Mouse (Mus musculus): Measurements from ENCODE around the gene Fv1. TPM values are rescaled to one million over a fixed set of nuclear protein-coding genes. Genes with fewer than 3 reads are reported as not detected.
"Not testable (repeated sequence)": the region's sequence is repeated elsewhere in the genome, so short reads cannot be mapped to it uniquely, and the experiment has no call there.

Gene Fv1
- polyA plus RNA-seq, 1 experiment from 2014 or later = 3.8 TPM

- DNase-seq (ENCODE audit: low spot score) = peak; percentile 97
- Histone ChIP-seq H3K9me3 (replicated peaks; ENCODE audit: low read length) (0 out of 2 replicates have a peak, but pooled peaks cover 3% of the 10 kb centered on the region), H3K36me3 (ENCODE audit: insufficient read depth, low read length) (no peaks in the 10 kb centered on the region), H3K4me1 (replicated peaks; ENCODE audit: insufficient read depth, low read length) (0 out of 2 replicates have a peak, but pooled peaks cover 4% of the 10 kb centered on the region), H3K9ac (ENCODE audit: low read depth, low read length) (peak within 1 kb of the TSS; percentile 65), H3K4me3 (replicated peaks; ENCODE audit: low read depth, low read length) (peak within 1 kb of the TSS; percentile 66), H3K27ac (peak within 1 kb of the TSS; percentile 38; the same call in 1 of the 2 replicates), H3K27me3 (ENCODE audit: insufficient read depth, low read length) (no peaks in the 10 kb centered on the region), H3K4me2 (ENCODE audit: low read length) (peak within 1 kb of the TSS; percentile 73)
- WGBS = 4% methylated on average over 23 of the region's 23 CpGs
- no peak for TF ChIP-seq CTCF (IDR thresholded peaks at IDR 0.05; ENCODE audit: low read depth)
- peak; percentile 93 for ATAC-seq (replicated peaks; ENCODE audit: low FRiP score, low read depth)
Measured at GRCm38 (mm10) chr4:147847614-147848583, 20.9 kb upstream of the Fv1 start, which contains the start of gene Zfp933. Gene Zfp933 (minus strand): TSS chr4:147848366.

- Histone ChIP-seq H3K27me3 (ENCODE audit: insufficient read depth, low read length) (no peaks in the 10 kb centered on the region), H3K36me3 (ENCODE audit: insufficient read depth, low read length) (no peaks in the 10 kb centered on the region), H3K9me3 (replicated peaks; ENCODE audit: low read length) (no peaks in the 10 kb centered on the region), H3K27ac (peak overlapping the region; percentile 38; the same call in 1 of the 2 replicates), H3K4me1 (replicated peaks; ENCODE audit: insufficient read depth, low read length) (0 out of 2 replicates have a peak, but pooled peaks cover 4% of the 10 kb centered on the region), H3K9ac (ENCODE audit: low read depth, low read length) (peak overlapping the region; percentile 65), H3K4me3 (replicated peaks; ENCODE audit: low read depth, low read length) (peak overlapping the region; percentile 66), H3K4me2 (ENCODE audit: low read length) (peak overlapping the region; percentile 73)
- DNase-seq (ENCODE audit: low spot score) = no peak
- WGBS = 2% methylated on average over 4 of the region's 4 CpGs
- no peak for TF ChIP-seq CTCF (IDR thresholded peaks at IDR 0.05; ENCODE audit: low read depth)
- ATAC-seq (replicated peaks; ENCODE audit: low FRiP score, low read depth) = peak; percentile 76
Measured at GRCm38 (mm10) chr4:147848584-147848991, 20.2 kb upstream of the Fv1 start.

GRCm38 (mm10) chr4:147850776-147851175 is 18.0 kb upstream of the Fv1 start:
- no peaks in the 10 kb centered on the region for H3K9me3 ChIP-seq (replicated peaks; ENCODE audit: low read length)
- H3K36me3 ChIP-seq (ENCODE audit: insufficient read depth, low read length) = no peaks in the 10 kb centered on the region
- H3K27ac ChIP-seq = no peak overlapping the region
- no peak overlapping the region for H3K4me3 ChIP-seq (replicated peaks; ENCODE audit: low read depth, low read length)
- ATAC-seq (replicated peaks; ENCODE audit: low FRiP score, low read depth) = no peak
- H3K9ac ChIP-seq (ENCODE audit: low read depth, low read length) = no peak overlapping the region
- 82% methylated on average over 2 of the region's 2 CpGs for WGBS
- 0 out of 2 replicates have a peak, but pooled peaks cover 4% of the 10 kb centered on the region for H3K4me1 ChIP-seq (replicated peaks; ENCODE audit: insufficient read depth, low read length)
- no peak for DNase-seq (ENCODE audit: low spot score)
- no peak for TF ChIP-seq CTCF (IDR thresholded peaks at IDR 0.05; ENCODE audit: low read depth)
- H3K27me3 ChIP-seq (ENCODE audit: insufficient read depth, low read length) = no peaks in the 10 kb centered on the region
- no peak overlapping the region for H3K4me2 ChIP-seq (ENCODE audit: low read length)

- H3K4me3 ChIP-seq (replicated peaks; ENCODE audit: low read depth, low read length) = no peak overlapping the region
- no peak overlapping the region for H3K27ac ChIP-seq
- H3K36me3 ChIP-seq (ENCODE audit: insufficient read depth, low read length) = peaks cover 43% of the 10 kb centered on the region
- TF ChIP-seq CTCF (IDR thresholded peaks at IDR 0.05; ENCODE audit: low read depth) = no peak
- no peak overlapping the region for H3K4me2 ChIP-seq (ENCODE audit: low read length)
- no peaks in the 10 kb centered on the region for H3K27me3 ChIP-seq (ENCODE audit: insufficient read depth, low read length)
- no peaks in the 10 kb centered on the region for H3K4me1 ChIP-seq (replicated peaks; ENCODE audit: insufficient read depth, low read length)
- DNase-seq (ENCODE audit: low spot score) = no peak
- ATAC-seq (replicated peaks; ENCODE audit: low FRiP score, low read depth) = no peak
- no peaks in the 10 kb centered on the region for H3K9me3 ChIP-seq (replicated peaks; ENCODE audit: low read length)
- no peak overlapping the region for H3K9ac ChIP-seq (ENCODE audit: low read depth, low read length)
- 90% methylated on average over 3 of the region's 3 CpGs for WGBS
Measured at GRCm38 (mm10) chr4:147862051-147862450, 6.7 kb upstream of the Fv1 start.

GRCm38 (mm10) chr4:147865651-147866050 is 3.1 kb upstream of the Fv1 start:
- Histone ChIP-seq H3K4me3 (replicated peaks; ENCODE audit: low read depth, low read length) (no peak overlapping the region), H3K36me3 (ENCODE audit: insufficient read depth, low read length) (peaks cover 42% of the 10 kb centered on the region), H3K27me3 (ENCODE audit: insufficient read depth, low read length) (no peaks in the 10 kb centered on the region), H3K9me3 (replicated peaks; ENCODE audit: low read length) (no peaks in the 10 kb centered on the region), H3K27ac (no peak overlapping the region), H3K9ac (ENCODE audit: low read depth, low read length) (no peak overlapping the region), H3K4me1 (replicated peaks; ENCODE audit: insufficient read depth, low read length) (peaks cover 19% of the 10 kb centered on the region), H3K4me2 (ENCODE audit: low read length) (no peak overlapping the region)
- no peak for TF ChIP-seq CTCF (IDR thresholded peaks at IDR 0.05; ENCODE audit: low read depth)
- WGBS = 90% methylated on average over 6 of the region's 6 CpGs
- DNase-seq (ENCODE audit: low spot score) (no peak), ATAC-seq (replicated peaks; ENCODE audit: low FRiP score, low read depth) (no peak)

- TF ChIP-seq CTCF (IDR thresholded peaks at IDR 0.05; ENCODE audit: low read depth) = no peak
- peaks cover 38% of the 10 kb centered on the region for H3K36me3 ChIP-seq (ENCODE audit: insufficient read depth, low read length)
- H3K9me3 ChIP-seq (replicated peaks; ENCODE audit: low read length) = no peaks in the 10 kb centered on the region
- no peak overlapping the region for H3K9ac ChIP-seq (ENCODE audit: low read depth, low read length)
- DNase-seq (ENCODE audit: low spot score) (no peak), ATAC-seq (replicated peaks; ENCODE audit: low FRiP score, low read depth) (no peak)
- no peak overlapping the region for H3K4me2 ChIP-seq (ENCODE audit: low read length)
- WGBS = 96% methylated on average over 9 of the region's 9 CpGs
- no peaks in the 10 kb centered on the region for H3K27me3 ChIP-seq (ENCODE audit: insufficient read depth, low read length)
- no peak overlapping the region for H3K27ac ChIP-seq
- no peak overlapping the region for H3K4me3 ChIP-seq (replicated peaks; ENCODE audit: low read depth, low read length)
- H3K4me1 ChIP-seq (replicated peaks; ENCODE audit: insufficient read depth, low read length) = peaks cover 19% of the 10 kb centered on the region
Measured at GRCm38 (mm10) chr4:147866056-147866455, 2.7 kb upstream of the Fv1 start.

- not testable (repeated sequence) for H3K27me3 ChIP-seq (ENCODE audit: insufficient read depth, low read length); H3K27ac ChIP-seq; ATAC-seq (replicated peaks; ENCODE audit: low FRiP score, low read depth); H3K4me3 ChIP-seq (replicated peaks; ENCODE audit: low read depth, low read length); H3K9me3 ChIP-seq (replicated peaks; ENCODE audit: low read length); H3K9ac ChIP-seq (ENCODE audit: low read depth, low read length)
- Histone ChIP-seq H3K4me2 (ENCODE audit: low read length) (peak overlapping the region; percentile 84; the same call in 1 of the 2 replicates), H3K36me3 (ENCODE audit: insufficient read depth, low read length) (peaks cover 31% of the 10 kb centered on the region), H3K4me1 (replicated peaks; ENCODE audit: insufficient read depth, low read length) (peaks cover 19% of the 10 kb centered on the region)
- WGBS = 21% methylated on average over 3 of the region's 3 CpGs
- DNase-seq (ENCODE audit: low spot score) = peak; percentile 51
Measured at GRCm38 (mm10) chr4:147866793-147867192, 2.0 kb upstream of the Fv1 start.
